Mouse (Mus musculus): ENCODE results near the gene Cops7a.

Cops7a gene

DNA sequence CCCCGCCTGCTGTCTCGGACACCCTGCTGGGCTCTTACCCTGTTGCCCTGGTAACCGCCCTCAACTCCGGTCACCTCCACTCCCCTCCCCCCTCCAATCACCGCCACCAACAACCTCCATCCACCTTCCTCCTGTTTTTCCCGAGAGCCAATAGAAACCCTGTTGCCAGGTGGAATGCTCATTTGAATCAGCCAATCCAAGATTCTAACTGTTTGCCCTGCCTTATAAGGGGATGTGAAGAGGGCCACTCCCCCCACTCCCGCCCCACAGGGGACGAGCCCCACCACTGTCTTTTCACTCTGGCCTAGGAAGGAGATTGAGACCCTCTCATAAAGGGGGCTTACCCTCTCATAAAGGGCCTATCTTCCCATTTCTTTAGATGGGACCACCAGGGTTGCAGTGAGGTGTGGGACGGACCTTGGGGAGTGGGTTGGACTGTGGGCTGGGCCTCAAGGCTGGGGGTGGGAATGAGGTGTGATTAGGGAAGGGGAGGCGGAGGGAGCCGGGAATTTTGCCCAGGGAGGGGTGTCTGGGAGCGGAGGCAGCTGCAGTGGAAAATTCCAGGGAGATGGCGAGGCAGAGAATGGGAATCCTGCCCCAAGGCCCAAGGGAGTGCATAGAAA is 45.5 kb downstream of the Cops7a start, which contains the start of gene Ptms:
Gene Ptms, minus strand, starts transcription at position 409 of the 623 bp plus-strand sequence.
- intact Hi-C loops (cut with DNase I), result no loop called here

DNA sequence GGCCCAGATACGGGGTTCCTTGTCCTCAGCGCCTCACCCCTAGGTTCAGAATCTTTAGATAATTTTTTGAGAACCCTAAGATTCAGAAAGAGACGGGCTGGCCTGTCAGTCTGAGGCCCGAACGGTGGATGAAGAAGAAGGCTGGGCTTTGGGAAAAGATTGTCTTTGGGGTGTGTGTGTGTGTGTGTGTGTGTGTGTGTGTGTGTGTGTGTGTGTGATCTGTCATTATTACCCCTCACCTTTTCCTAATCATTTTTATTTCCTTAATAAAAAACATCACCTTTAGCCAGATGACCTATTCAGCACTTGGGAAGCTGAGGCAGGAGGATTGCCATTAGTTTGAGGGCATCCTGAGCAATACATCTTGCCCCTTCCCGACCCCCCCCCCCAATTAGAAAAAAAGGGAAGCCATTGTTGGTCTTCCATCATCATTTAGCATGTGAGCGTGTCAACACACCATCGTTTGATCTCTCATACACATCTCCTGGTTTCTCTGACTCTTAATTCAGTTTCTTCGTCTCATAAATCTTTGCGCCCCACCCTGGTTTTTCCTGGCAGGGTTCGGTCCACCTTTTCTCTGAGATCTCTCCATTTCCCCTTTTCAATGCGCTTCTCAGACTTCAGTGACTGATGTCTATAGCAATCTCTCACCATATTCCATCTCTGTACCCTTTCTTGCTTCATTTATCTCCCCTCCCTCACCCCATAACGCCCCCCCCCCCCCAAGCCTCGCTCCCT is 46.3 kb downstream of the Cops7a start:
- intact Hi-C loops (cut with DNase I), result no loop called here

DNA sequence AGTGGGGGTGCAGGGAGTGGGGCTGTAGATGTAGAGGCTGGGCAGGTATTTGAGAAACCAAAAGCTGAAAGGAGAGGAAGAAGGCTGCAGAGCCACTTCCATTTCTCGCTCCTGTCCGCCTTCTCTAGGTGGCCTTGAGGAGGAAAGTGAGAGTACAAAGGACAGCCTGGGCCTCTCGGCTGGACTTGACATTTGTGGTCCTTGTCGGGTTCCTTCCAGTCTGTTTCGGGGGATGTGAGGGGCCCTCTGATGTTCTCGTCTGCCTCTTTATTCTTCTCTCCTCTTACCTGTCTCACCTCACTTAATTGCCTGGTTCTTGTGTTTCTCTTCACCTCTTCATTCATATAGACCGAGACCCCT is 47.0 kb downstream of the Cops7a start:
- intact Hi-C loops (cut with DNase I), result no loop called here

DNA sequence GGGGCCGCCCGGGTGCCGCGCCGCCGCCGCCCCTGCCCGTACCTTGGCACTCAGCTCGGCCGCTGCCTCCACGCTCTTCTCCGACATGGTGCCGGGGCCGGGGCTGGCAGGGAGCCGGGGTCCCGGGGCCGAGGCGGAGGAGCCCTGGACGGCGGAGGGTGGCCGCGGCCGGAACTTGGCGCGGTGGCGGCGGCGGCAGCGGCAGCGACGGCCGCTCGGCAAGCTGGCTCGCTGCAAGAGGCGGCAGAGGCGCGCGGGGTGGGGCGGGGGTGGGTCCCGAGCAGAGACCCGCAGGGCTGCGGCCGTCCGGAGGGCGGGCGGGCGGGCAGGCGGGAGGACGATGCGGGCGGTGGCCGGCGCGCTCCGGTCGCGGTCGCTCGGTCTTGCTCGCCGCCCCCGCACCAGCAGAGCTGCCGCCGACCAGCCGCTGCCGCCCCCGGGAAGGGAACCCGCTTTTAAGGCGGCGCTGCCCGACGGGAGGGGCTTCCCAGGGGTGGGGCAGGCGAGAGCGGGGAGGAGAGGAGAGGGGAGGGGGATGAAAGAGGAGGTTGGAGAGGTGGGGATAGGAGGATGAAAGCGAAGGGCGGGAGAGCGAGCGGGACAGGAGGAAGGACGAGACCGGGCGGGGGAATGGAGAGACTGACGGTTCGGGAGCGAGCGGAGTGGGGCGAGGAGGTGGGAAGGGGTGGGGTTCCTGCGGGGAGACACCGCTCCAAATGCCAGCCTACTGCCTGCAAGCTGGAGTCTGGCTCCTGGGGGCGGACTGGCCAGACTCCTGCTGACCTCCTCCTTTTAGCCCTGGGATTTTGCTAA is 47.6 kb downstream of the Cops7a start:
- intact Hi-C loops (cut with DNase I), result no loop called here

DNA sequence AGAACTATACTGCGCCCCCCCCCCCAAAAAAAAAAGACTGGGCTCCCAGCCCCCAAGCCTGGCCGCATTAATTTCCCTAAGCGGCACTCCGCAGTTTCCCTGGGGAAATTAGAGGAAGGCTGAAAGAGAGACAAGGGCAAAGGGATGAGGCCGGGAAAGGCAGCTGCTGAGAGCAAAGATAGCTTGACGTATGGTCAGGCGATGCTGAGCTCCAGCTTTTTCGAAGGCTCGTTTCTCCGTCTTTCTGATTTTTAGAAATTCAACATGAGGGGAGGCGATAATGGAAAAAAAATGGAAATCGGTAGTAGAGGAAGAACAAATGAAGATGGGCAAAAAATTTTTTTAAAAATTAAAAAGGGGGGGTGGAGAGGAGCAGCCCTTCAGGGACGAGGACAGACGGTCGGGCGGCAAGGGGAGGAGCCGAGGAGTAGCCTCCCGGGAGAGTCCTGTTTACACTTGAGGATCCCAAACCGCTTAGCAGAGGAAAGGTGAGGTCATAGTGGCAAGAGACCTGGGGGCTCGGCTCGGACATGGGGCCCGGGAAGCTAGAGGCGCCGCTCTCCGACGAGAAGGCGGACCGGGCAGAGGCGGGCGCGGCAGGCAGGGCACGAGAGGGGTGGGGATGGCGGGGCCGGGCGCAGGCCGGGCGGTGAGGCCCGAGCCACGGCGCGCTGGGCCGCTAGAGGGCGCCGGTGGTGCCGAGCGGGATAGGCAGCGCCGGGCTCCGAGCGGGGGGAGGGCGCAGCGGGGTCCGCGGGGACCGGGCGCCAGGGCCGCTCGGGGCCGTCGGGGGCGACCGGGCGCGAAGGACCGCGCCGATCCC is 48.4 kb downstream of the Cops7a start:
- intact Hi-C loops (cut with DNase I), result no loop called here

DNA sequence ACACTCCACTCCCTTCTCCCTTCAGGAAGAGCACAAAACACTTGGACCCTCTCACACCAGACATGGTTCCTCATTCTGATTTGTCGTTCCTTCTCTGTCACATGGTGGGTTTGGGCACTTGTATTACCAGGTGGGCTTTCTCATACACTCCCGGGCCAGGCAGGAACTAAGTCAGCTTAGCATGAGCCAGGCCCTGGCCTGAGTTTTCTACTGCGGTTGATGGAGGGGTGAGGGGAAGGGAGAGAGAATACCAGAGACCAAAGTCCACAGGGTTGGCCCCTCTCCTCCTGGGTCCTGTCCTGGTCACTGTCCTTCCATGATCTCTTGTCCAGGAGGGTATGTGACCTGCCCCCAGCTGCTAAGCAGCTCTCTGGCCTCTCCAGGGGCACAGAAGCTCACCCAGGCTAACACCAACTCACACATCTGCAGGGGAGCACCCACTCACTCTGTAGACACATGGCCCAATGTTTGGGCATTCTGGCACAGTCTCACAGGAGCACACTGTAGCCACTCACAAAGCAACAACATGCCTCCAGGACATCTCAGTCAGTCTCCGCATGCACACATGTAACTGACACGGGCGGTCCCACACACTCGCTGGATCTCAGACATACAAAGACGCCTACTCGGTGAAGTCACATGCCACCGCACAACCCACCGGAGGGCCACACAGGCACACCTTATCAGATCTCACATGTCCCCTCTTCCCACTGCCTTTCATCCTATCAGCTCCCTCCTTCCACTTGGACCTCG is 49.2 kb downstream of the Cops7a start:
- intact Hi-C loops (cut with DNase I), result loop anchor here (2.0 kb wide), 1 partner anchor 15 kb away; the partner anchor contains the start of gene Mlf2

DNA sequence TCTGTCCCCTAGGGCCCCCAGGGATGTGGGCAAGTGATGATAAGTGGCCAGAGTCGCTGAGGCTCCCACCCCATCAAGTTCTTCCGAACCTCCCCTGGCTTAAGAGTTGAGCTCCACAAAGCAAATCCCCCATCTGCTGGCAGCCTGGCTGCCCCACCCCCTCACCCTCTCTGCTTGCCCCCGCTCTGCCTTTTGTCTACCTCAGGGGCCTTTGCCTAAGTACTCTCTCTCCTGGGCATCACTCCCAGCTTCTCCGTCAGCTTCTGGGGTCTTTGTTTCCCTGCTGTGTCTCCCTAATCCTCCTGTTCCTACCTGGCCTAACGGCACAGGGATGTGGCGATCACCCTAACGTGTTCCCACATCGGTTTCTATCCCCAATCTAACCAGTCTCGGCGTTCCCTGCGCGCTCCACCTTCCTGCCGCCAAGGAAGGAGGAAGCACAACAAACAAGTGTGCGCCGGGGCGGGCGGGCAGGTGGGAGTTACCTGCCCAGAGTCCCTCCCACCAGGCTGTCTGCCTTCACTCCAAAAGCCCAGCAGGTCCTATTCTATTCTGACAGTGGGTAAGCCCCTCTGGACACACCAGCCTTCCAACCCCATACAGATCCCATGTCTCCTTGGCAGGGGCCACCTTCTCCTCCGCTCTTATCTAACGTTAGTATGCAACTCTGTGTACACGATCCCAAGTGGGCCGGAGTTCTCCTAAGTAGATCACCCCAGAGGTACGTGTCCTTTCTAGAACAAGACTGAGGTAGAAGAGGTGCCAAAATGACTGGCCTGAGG is 50.0 kb downstream of the Cops7a start:
- intact Hi-C loops (cut with DNase I), result loop anchor here (2.0 kb wide), 1 partner anchor 15 kb away; the partner anchor contains the start of gene Mlf2

DNA sequence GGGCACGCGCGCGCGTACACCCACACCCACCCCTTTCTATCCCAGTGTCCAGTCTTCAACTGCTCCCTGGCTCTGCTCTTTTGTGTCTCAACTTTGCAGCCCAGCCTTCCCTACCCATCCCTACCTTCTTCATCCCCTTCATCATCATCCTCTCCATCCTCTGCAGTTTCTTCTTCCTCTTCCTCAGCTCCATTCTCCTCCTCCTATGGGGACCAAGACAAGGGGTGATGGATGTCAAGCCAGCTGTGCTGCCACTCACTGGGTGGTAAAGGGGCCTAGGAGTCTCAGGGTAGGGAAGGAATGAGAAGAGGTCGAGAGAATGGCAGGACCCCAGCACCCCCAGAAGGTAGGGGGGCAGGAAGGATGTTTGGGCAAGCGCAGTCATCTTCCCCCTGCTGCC is 50.8 kb downstream of the Cops7a start:
- intact Hi-C loops (cut with DNase I), result loop anchor here (2.0 kb wide), 1 partner anchor 16 kb away; the partner anchor contains the start of gene Mlf2

DNA sequence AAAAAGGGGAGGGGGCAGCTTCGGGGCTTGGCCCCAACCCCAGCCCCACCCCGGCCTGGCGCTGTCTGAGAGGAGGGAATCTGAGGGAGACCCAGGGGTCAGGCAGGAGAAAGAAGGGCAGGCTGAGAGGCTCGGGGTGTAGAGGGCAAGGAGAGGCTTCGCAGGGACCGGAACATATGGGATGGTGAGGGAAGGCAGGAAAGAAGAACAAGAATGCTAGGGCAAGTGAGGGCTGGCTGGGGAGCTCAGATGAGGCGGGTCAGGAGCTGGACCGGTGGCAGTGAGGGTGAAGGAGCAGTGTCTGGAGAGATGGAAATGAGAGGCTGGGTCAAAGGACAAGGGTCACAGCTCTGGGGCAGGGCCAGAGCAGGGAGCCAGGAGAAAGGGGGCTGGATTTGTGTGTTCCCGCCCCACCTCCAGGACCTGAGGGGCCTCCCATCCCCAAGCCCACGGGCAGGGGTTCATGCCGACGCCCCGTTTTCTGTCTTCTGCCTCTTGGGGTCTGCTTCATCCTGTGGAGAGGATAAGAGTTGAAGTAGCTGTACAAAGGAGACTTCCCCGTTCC is 51.5 kb downstream of the Cops7a start:
- intact Hi-C loops (cut with DNase I), result loop anchor here (2.0 kb wide), 1 partner anchor 17 kb away; the partner anchor contains the start of gene Mlf2

DNA sequence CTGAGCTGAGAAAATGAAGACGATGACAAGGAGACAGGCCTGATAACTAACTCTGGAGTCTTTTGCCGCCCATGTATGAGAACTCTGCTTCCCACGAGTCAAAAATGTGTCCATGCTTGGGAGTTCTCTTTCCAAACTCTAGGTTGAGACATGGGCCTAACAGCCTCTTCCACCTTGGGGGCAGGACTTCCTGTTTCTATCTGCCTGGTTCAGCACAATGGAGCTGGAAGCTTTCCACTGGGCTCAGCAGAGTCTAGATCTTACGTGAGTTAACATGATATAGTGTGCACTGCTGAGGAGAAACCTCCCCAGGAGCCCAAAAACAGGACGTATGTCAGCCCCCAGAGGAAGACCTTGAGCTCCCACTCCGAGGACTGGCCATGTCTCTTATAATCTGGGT is 52.1 kb downstream of the Cops7a start:
- intact Hi-C loops (cut with DNase I), result no loop called here

DNA sequence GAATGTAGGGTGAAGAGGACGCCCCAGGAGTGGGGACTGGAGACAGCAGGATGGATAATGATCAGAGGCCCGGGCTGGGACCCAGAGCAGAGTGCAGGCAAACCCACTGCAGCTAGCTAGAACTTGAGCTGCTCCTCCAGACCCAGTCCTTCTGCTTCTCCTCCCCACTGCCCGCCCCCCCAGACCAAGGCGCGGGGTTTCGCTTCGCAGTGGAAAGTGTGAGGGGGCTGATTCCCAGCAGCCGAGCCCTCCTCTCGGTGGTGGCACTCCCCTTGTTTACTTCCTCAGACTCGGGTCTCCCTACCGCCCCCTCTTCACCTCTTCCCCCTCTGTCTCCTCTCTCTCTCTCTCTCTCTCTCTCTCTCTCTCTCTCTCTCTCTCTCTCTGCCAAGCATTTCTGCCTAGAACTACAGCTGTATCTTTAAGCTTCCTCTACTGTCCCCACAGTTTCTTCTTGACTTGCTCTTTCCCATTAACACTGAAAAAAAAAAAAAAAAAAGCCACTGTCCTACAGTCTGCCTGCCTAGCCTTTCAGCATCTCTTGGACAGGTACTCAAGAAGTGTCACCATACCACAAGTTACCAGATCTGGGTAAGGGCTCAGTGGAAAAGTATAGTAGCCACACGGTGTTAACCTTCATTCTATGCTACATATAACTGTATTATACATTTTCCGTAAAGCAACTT is 53.7 kb downstream of the Cops7a start, which contains the start of gene Lag3:
Gene Lag3, minus strand, starts transcription at position 173 of the 686 bp plus-strand sequence.
- intact Hi-C loops (cut with DNase I), result no loop called here

DNA sequence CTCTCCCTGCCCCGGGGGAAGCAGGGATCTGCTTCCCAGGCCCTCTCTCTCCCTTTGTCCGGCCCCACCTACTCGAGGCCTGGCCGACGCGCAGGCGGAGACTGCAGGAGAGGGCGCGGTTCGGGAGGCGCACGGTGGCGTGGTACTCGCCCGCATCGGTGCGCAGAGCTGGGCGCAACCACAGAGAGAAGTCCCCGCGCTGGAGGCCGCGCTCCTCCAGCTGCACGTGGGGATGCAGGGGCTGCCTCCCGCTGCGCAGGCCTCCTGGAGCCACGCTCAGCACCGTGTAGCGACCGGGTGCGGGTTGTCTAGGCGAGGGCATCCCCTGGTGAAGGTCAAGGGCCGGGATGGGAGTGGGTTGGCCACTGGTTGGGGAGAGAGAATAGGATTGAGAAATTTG is 55.3 kb downstream of the Cops7a start:
- intact Hi-C loops (cut with DNase I), result no loop called here
